Comparison of ENCODE assay signal across 28 mouse cellular contexts in the genomic region with DNA sequence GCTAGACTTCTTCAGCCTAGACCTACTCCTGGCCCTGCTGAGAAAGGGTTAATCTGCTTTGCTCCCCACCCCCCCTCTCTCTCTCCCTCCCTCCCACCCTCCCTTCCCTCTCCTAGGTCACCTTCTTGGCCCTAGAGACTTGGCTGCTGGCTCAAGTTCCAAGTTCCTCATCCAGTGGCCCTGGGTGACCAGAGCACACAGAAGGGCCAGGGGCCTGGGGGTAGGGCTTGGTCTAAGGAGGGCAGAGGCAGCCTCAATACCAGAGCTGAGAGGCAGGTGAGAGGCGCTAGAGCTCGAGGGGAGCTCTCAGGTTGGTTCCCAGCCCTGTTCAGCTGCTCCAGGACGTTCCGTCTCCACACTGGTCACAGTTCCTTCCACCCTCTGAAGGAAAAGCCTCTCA. TPM values are rescaled to one million over a fixed set of nuclear protein-coding genes. Genes with fewer than 3 reads are reported as not detected.
DNase-seq lines count a peak whose midpoint lies in the region; ATAC-seq and TF ChIP-seq lines count a peak whose summit lies in the region.
"Had no signal": no experiment of that assay in that cellular context is flagged by ENCODE, and none has a peak within 500 bp of the region (broad histone marks: within the 10 kb centered on the region; RNA-seq: fewer than 3 reads in every experiment).

No protein-coding gene starts in this region.

- H3K27me3 ChIP-seq in hindbrain, embryonic 10.5 days (ENCODE audit: insufficient read depth, poor library complexity, severe bottlenecking), result 0 out of 2 replicates have a peak, but pooled peaks cover 8% of the 10 kb centered on the region
- no peaks in the 10 kb centered on the region for H3K27me3 ChIP-seq in hindbrain, postnatal 0 days (ENCODE audit: insufficient read depth, low read length)
- peaks cover 13% of the 10 kb centered on the region for H3K27me3 ChIP-seq in liver, embryonic 11.5 days (replicated peaks; ENCODE audit: control insufficient read depth, insufficient read depth, low read length)
- H3K27me3 ChIP-seq in midbrain, embryonic 14.5 days (ENCODE audit: control insufficient read depth, insufficient read depth, low read length), result no peaks in the 10 kb centered on the region
- H3K27me3 ChIP-seq in midbrain, postnatal 0 days (ENCODE audit: insufficient read depth, low read length), result no peaks in the 10 kb centered on the region
- H3K27me3 ChIP-seq in embryonic facial prominence, embryonic 13.5 days, result peaks cover 13% of the 10 kb centered on the region
- peaks cover 36% of the 10 kb centered on the region; the same call in 1 of the 2 replicates for H3K27me3 ChIP-seq in heart, embryonic 12.5 days (replicated peaks)
- H3K27me3 ChIP-seq: forebrain, embryonic 13.5 days had no signal

- DNase-seq in hindbrain, embryonic 10.5 days (ENCODE audit: low spot score), result peak; percentile 6
- no peak for DNase-seq in hindbrain, postnatal 0 days (ENCODE audit: low spot score)
- DNase-seq in liver, embryonic 11.5 days (ENCODE audit: low spot score), result peak; percentile 30
- DNase-seq in liver, result no peak
- no peak for DNase-seq in midbrain, embryonic 14.5 days
- DNase-seq in midbrain, postnatal 0 days (ENCODE audit: low spot score), result no peak
- DNase-seq: adrenal gland, postnatal 25 days; cerebellum, adult 18-20 months; gastrocnemius, postnatal 14 days; heart, postnatal 4 days; kidney, adult 2 months; kidney, postnatal 10 days; layer of hippocampus, postnatal 36 days; left cerebral cortex, postnatal 4 days; lung, adult 2 months; right cerebral cortex, adult 18-20 months; spleen, adult 18-20 months; thymus, postnatal 25 days had no signal

- WGBS in hindbrain, embryonic 10.5 days, result 29% methylated on average over 4 of the region's 4 CpGs
- 25% methylated on average over 4 of the region's 4 CpGs for WGBS in hindbrain, postnatal 0 days
- 20% methylated on average over 4 of the region's 4 CpGs for WGBS in liver, embryonic 11.5 days
- 21% methylated on average over 4 of the region's 4 CpGs for WGBS in midbrain, embryonic 14.5 days
- WGBS in midbrain, postnatal 0 days, result 35% methylated on average over 4 of the region's 4 CpGs
- WGBS in embryonic facial prominence, embryonic 13.5 days, result 12% methylated on average over 4 of the region's 4 CpGs
- 23% methylated on average over 4 of the region's 4 CpGs for WGBS in heart, embryonic 12.5 days

- H3K4me3 ChIP-seq in hindbrain, embryonic 10.5 days, result peak overlapping the region; percentile 6; the same call in 1 of the 2 replicates
- no peak overlapping the region for H3K4me3 ChIP-seq in hindbrain, postnatal 0 days (ENCODE audit: low read length)
- H3K4me3 ChIP-seq in liver, embryonic 11.5 days (ENCODE audit: low read depth, low read length), result no peak overlapping the region
- H3K4me3 ChIP-seq in midbrain, embryonic 14.5 days (replicated peaks; ENCODE audit: low read depth, low read length), result no peak overlapping the region
- no peak overlapping the region for H3K4me3 ChIP-seq in midbrain, postnatal 0 days (ENCODE audit: low read depth, low read length)
- H3K4me3 ChIP-seq in embryonic facial prominence, embryonic 13.5 days, result no peak overlapping the region
- H3K4me3 ChIP-seq in heart, embryonic 12.5 days, result no peak overlapping the region
- H3K4me3 ChIP-seq: forebrain, embryonic 13.5 days had no signal

- no peaks in the 10 kb centered on the region for H3K9me3 ChIP-seq in hindbrain, embryonic 10.5 days
- no peaks in the 10 kb centered on the region for H3K9me3 ChIP-seq in hindbrain, postnatal 0 days (ENCODE audit: low read length)
- no peaks in the 10 kb centered on the region for H3K9me3 ChIP-seq in liver, embryonic 11.5 days (ENCODE audit: control insufficient read depth, low read length)
- H3K9me3 ChIP-seq in midbrain, embryonic 14.5 days (ENCODE audit: control insufficient read depth, low read length), result no peaks in the 10 kb centered on the region
- no peaks in the 10 kb centered on the region for H3K9me3 ChIP-seq in midbrain, postnatal 0 days (ENCODE audit: low read length)
- H3K9me3 ChIP-seq in embryonic facial prominence, embryonic 13.5 days, result no peaks in the 10 kb centered on the region
- H3K9me3 ChIP-seq in heart, embryonic 12.5 days (replicated peaks), result no peaks in the 10 kb centered on the region
- H3K9me3 ChIP-seq: forebrain, embryonic 13.5 days had no signal

- peaks cover 5% of the 10 kb centered on the region; the same call in 1 of the 2 replicates for H3K36me3 ChIP-seq in hindbrain, embryonic 10.5 days
- H3K36me3 ChIP-seq in hindbrain, postnatal 0 days (ENCODE audit: insufficient read depth, low read length), result no peaks in the 10 kb centered on the region
- H3K36me3 ChIP-seq in liver, embryonic 11.5 days (ENCODE audit: control insufficient read depth, insufficient read depth, low read length), result no peaks in the 10 kb centered on the region
- H3K36me3 ChIP-seq in midbrain, embryonic 14.5 days (ENCODE audit: control insufficient read depth, insufficient read depth, low read length), result peaks cover 41% of the 10 kb centered on the region
- peaks cover 19% of the 10 kb centered on the region for H3K36me3 ChIP-seq in midbrain, postnatal 0 days (ENCODE audit: insufficient read depth, low read length)
- H3K36me3 ChIP-seq in embryonic facial prominence, embryonic 13.5 days, result no peaks in the 10 kb centered on the region
- no peaks in the 10 kb centered on the region for H3K36me3 ChIP-seq in heart, embryonic 12.5 days

- no peak overlapping the region for H3K4me2 ChIP-seq in hindbrain, postnatal 0 days (ENCODE audit: low read depth, low read length)
- H3K4me2 ChIP-seq in liver, embryonic 11.5 days, result no peak overlapping the region
- no peak overlapping the region for H3K4me2 ChIP-seq in midbrain, embryonic 14.5 days (ENCODE audit: low read length)
- H3K4me2 ChIP-seq in midbrain, postnatal 0 days (ENCODE audit: low read depth, low read length, poor library complexity, severe bottlenecking), result no peak overlapping the region
- no peak overlapping the region for H3K4me2 ChIP-seq in embryonic facial prominence, embryonic 13.5 days
- H3K4me2 ChIP-seq in heart, embryonic 12.5 days, result no peak overlapping the region
- H3K4me2 ChIP-seq: forebrain, embryonic 13.5 days had no signal

- peak overlapping the region; percentile 65; the same call in 1 of the 2 replicates for H3K27ac ChIP-seq in hindbrain, embryonic 10.5 days
- H3K27ac ChIP-seq in hindbrain, postnatal 0 days, result no peak overlapping the region
- H3K27ac ChIP-seq in liver, embryonic 11.5 days (ENCODE audit: low read depth, low read length), result no peak overlapping the region
- no peak overlapping the region for H3K27ac ChIP-seq in midbrain, embryonic 14.5 days (replicated peaks; ENCODE audit: low read depth, low read length)
- no peak overlapping the region for H3K27ac ChIP-seq in midbrain, postnatal 0 days (ENCODE audit: low read depth, low read length)
- H3K27ac ChIP-seq in embryonic facial prominence, embryonic 13.5 days, result no peak overlapping the region
- no peak overlapping the region for H3K27ac ChIP-seq in heart, embryonic 12.5 days (ENCODE audit: poor library complexity, severe bottlenecking)
- H3K27ac ChIP-seq: forebrain, embryonic 13.5 days; liver, embryonic 14.5 days had no signal

- no peak overlapping the region for H3K9ac ChIP-seq in hindbrain, postnatal 0 days (replicated peaks; ENCODE audit: low read length)
- no peak overlapping the region for H3K9ac ChIP-seq in liver, embryonic 11.5 days (ENCODE audit: low read depth, low read length)
- peak overlapping the region; percentile 26; the same call in 1 of the 2 replicates for H3K9ac ChIP-seq in midbrain, embryonic 14.5 days (replicated peaks; ENCODE audit: low read length)
- no peak overlapping the region for H3K9ac ChIP-seq in midbrain, postnatal 0 days (replicated peaks; ENCODE audit: low read length, poor library complexity, severe bottlenecking)
- H3K9ac ChIP-seq in embryonic facial prominence, embryonic 13.5 days, result 0 out of 2 replicates have a peak overlapping the region, but pooled peaks have one; percentile 32
- H3K9ac ChIP-seq in heart, embryonic 12.5 days, result no peak overlapping the region
- H3K9ac ChIP-seq: forebrain, embryonic 13.5 days; liver, embryonic 14.5 days had no signal

- peaks cover 47% of the 10 kb centered on the region for H3K4me1 ChIP-seq in hindbrain, embryonic 10.5 days (replicated peaks)
- no peaks in the 10 kb centered on the region for H3K4me1 ChIP-seq in hindbrain, postnatal 0 days (ENCODE audit: insufficient read depth, low read length)
- peaks cover 3% of the 10 kb centered on the region; the same call in 1 of the 2 replicates for H3K4me1 ChIP-seq in liver, embryonic 11.5 days (replicated peaks; ENCODE audit: control insufficient read depth, insufficient read depth, low read length)
- peaks cover 19% of the 10 kb centered on the region for H3K4me1 ChIP-seq in midbrain, embryonic 14.5 days (ENCODE audit: control insufficient read depth, insufficient read depth, low read length)
- H3K4me1 ChIP-seq in midbrain, postnatal 0 days (ENCODE audit: insufficient read depth, low read length), result no peaks in the 10 kb centered on the region
- H3K4me1 ChIP-seq in embryonic facial prominence, embryonic 13.5 days, result peaks cover 2% of the 10 kb centered on the region; the same call in 1 of the 2 replicates
- peaks cover 16% of the 10 kb centered on the region for H3K4me1 ChIP-seq in heart, embryonic 12.5 days (replicated peaks)

- no peak for ATAC-seq in hindbrain, postnatal 0 days
- no peak for ATAC-seq in liver, embryonic 11.5 days (replicated peaks; ENCODE audit: low FRiP score)
- no peak for ATAC-seq in midbrain, embryonic 14.5 days (ENCODE audit: low FRiP score, low TSS enrichment)
- ATAC-seq in midbrain, postnatal 0 days (ENCODE audit: low FRiP score), result no peak
- ATAC-seq in embryonic facial prominence, embryonic 13.5 days (ENCODE audit: insufficient number of reproducible peaks, insufficient read depth, low FRiP score, low TSS enrichment, low read depth), result no peak
- ATAC-seq in heart, embryonic 12.5 days (ENCODE audit: insufficient number of reproducible peaks, low FRiP score), result no peak
- ATAC-seq: forebrain, embryonic 13.5 days; inflammation-experienced regulatory T-cells, adult 6 months had no signal

- TF ChIP-seq CTCF in hindbrain, postnatal 0 days (IDR thresholded peaks at IDR 0.05; ENCODE audit: low read depth), result no peak
- no peak for TF ChIP-seq CTCF in midbrain, postnatal 0 days (IDR thresholded peaks at IDR 0.05)

RNA-seq across cellular contexts. Expression of a gene that starts 11.0 kb away (rescaled TPM):
- 101 and 118 TPM in 2 replicates for polyA plus RNA-seq in hindbrain, embryonic 10.5 days (2016; fragmentation: Nextera tagmentation; extraction: Ambion mirVana)
- total RNA-seq in hindbrain, postnatal 0 days (2014; rRNA removed), result 74.0 and 89.4 TPM in 2 replicates
- 78.1 and 91.2 TPM in 2 replicates for polyA plus RNA-seq in hindbrain, postnatal 0 days (2015; fragmentation: Nextera tagmentation; extraction: Ambion mirVana)
- polyA plus RNA-seq in liver, embryonic 11.5 days (2014; fragmentation: Nextera tagmentation; extraction: Ambion mirVana), result 26.7 and 28.5 TPM in 2 replicates
- 127 and 136 TPM in 2 replicates for polyA plus RNA-seq in midbrain, embryonic 14.5 days (2014; fragmentation: Nextera tagmentation; extraction: Ambion mirVana)
- 83.0 and 93.0 TPM in 2 replicates for total RNA-seq in midbrain, postnatal 0 days (2014; rRNA removed)
- polyA plus RNA-seq in midbrain, postnatal 0 days (2015; fragmentation: Nextera tagmentation; extraction: Ambion mirVana), result 77.7 and 92.2 TPM in 2 replicates
- 55.0 and 73.1 TPM in 2 replicates for polyA plus RNA-seq in embryonic facial prominence, embryonic 13.5 days (2015; fragmentation: Nextera tagmentation; extraction: Ambion mirVana)
- polyA plus RNA-seq in heart, embryonic 12.5 days (2016; fragmentation: Nextera tagmentation; extraction: Ambion mirVana), result 25.5 and 29.3 TPM in 2 replicates

RNA-seq across cellular contexts. Expression of a gene that starts 14.4 kb away (rescaled TPM):
- not detected in 2 replicates for polyA plus RNA-seq in hindbrain, embryonic 10.5 days (2016; fragmentation: Nextera tagmentation; extraction: Ambion mirVana)
- not detected in 2 replicates for total RNA-seq in hindbrain, postnatal 0 days (2014; rRNA removed)
- polyA plus RNA-seq in hindbrain, postnatal 0 days (2015; fragmentation: Nextera tagmentation; extraction: Ambion mirVana), result not detected in 2 replicates
- not detected in 2 replicates for polyA plus RNA-seq in liver, embryonic 11.5 days (2014; fragmentation: Nextera tagmentation; extraction: Ambion mirVana)
- polyA plus RNA-seq in midbrain, embryonic 14.5 days (2014; fragmentation: Nextera tagmentation; extraction: Ambion mirVana), result not detected in 2 replicates
- total RNA-seq in midbrain, postnatal 0 days (2014; rRNA removed), result not detected in 2 replicates
- polyA plus RNA-seq in midbrain, postnatal 0 days (2015; fragmentation: Nextera tagmentation; extraction: Ambion mirVana), result not detected in 2 replicates
- polyA plus RNA-seq in embryonic facial prominence, embryonic 13.5 days (2015; fragmentation: Nextera tagmentation; extraction: Ambion mirVana), result not detected in 2 replicates
- not detected in 2 replicates for polyA plus RNA-seq in heart, embryonic 12.5 days (2016; fragmentation: Nextera tagmentation; extraction: Ambion mirVana)
- total RNA-seq: granulocyte monocyte progenitor cell, adult 5-6 weeks; left cerebral cortex, postnatal 4 days; megakaryocyte progenitor cell, adult 5-6 weeks had no signal
- polyA plus RNA-seq: forebrain, embryonic 13.5 days; heart, embryonic 16.5 days; inflammation-experienced regulatory T-cells, adult 6 months; large intestine, adult 2 months; liver, embryonic 14.5 days; lung, adult 2 months; stomach, embryonic 16.5 days had no signal

RNA-seq across cellular contexts. Expression of a gene that starts 20.8 kb away (rescaled TPM):
- polyA plus RNA-seq in hindbrain, embryonic 10.5 days (2016; fragmentation: Nextera tagmentation; extraction: Ambion mirVana), result 12.6 and 29.0 TPM in 2 replicates
- 127 and 143 TPM in 2 replicates for total RNA-seq in hindbrain, postnatal 0 days (2014; rRNA removed)
- 32.0 and 37.1 TPM in 2 replicates for polyA plus RNA-seq in hindbrain, postnatal 0 days (2015; fragmentation: Nextera tagmentation; extraction: Ambion mirVana)
- polyA plus RNA-seq in liver, embryonic 11.5 days (2014; fragmentation: Nextera tagmentation; extraction: Ambion mirVana), result 2.3 TPM in 2 replicates
- polyA plus RNA-seq in midbrain, embryonic 14.5 days (2014; fragmentation: Nextera tagmentation; extraction: Ambion mirVana), result 51.9 and 53.5 TPM in 2 replicates
- total RNA-seq in midbrain, postnatal 0 days (2014; rRNA removed), result 138 and 150 TPM in 2 replicates
- polyA plus RNA-seq in midbrain, postnatal 0 days (2015; fragmentation: Nextera tagmentation; extraction: Ambion mirVana), result 37.3 and 42.1 TPM in 2 replicates
- 3.3 and 4.2 TPM in 2 replicates for polyA plus RNA-seq in embryonic facial prominence, embryonic 13.5 days (2015; fragmentation: Nextera tagmentation; extraction: Ambion mirVana)
- 2.6 and 3.2 TPM in 2 replicates for polyA plus RNA-seq in heart, embryonic 12.5 days (2016; fragmentation: Nextera tagmentation; extraction: Ambion mirVana)
- total RNA-seq: granulocyte monocyte progenitor cell, adult 5-6 weeks; megakaryocyte progenitor cell, adult 5-6 weeks had no signal

RNA-seq across cellular contexts. Expression of a gene that starts 26.4 kb away (rescaled TPM):
- polyA plus RNA-seq in hindbrain, embryonic 10.5 days (2016; fragmentation: Nextera tagmentation; extraction: Ambion mirVana), result 0.54 and 0.78 TPM in 2 replicates
- total RNA-seq in hindbrain, postnatal 0 days (2014; rRNA removed), result 2.8 and 3.7 TPM in 2 replicates
- 2.5 TPM in 2 replicates for polyA plus RNA-seq in hindbrain, postnatal 0 days (2015; fragmentation: Nextera tagmentation; extraction: Ambion mirVana)
- polyA plus RNA-seq in liver, embryonic 11.5 days (2014; fragmentation: Nextera tagmentation; extraction: Ambion mirVana), result 3.4 and 4.3 TPM in 2 replicates
- polyA plus RNA-seq in midbrain, embryonic 14.5 days (2014; fragmentation: Nextera tagmentation; extraction: Ambion mirVana), result 0.92 and 1.7 TPM in 2 replicates
- total RNA-seq in midbrain, postnatal 0 days (2014; rRNA removed), result 2.8 and 3.3 TPM in 2 replicates
- polyA plus RNA-seq in midbrain, postnatal 0 days (2015; fragmentation: Nextera tagmentation; extraction: Ambion mirVana), result 1.1 and 1.2 TPM in 2 replicates
- polyA plus RNA-seq in embryonic facial prominence, embryonic 13.5 days (2015; fragmentation: Nextera tagmentation; extraction: Ambion mirVana), result 0.37 and 1.0 TPM in 2 replicates
- polyA plus RNA-seq in heart, embryonic 12.5 days (2016; fragmentation: Nextera tagmentation; extraction: Ambion mirVana), result 0.77 and 1.1 TPM in 2 replicates

RNA-seq across cellular contexts. Expression of a gene that starts 34.5 kb away (rescaled TPM):
- polyA plus RNA-seq in hindbrain, embryonic 10.5 days (2016; fragmentation: Nextera tagmentation; extraction: Ambion mirVana), result 152 and 174 TPM in 2 replicates
- total RNA-seq in hindbrain, postnatal 0 days (2014; rRNA removed), result 61.2 and 101 TPM in 2 replicates
- polyA plus RNA-seq in hindbrain, postnatal 0 days (2015; fragmentation: Nextera tagmentation; extraction: Ambion mirVana), result 201 and 202 TPM in 2 replicates
- 134 and 153 TPM in 2 replicates for polyA plus RNA-seq in liver, embryonic 11.5 days (2014; fragmentation: Nextera tagmentation; extraction: Ambion mirVana)
- polyA plus RNA-seq in midbrain, embryonic 14.5 days (2014; fragmentation: Nextera tagmentation; extraction: Ambion mirVana), result 168 and 206 TPM in 2 replicates
- total RNA-seq in midbrain, postnatal 0 days (2014; rRNA removed), result 60.9 and 67.2 TPM in 2 replicates
- 165 and 180 TPM in 2 replicates for polyA plus RNA-seq in midbrain, postnatal 0 days (2015; fragmentation: Nextera tagmentation; extraction: Ambion mirVana)
- polyA plus RNA-seq in embryonic facial prominence, embryonic 13.5 days (2015; fragmentation: Nextera tagmentation; extraction: Ambion mirVana), result 144 and 179 TPM in 2 replicates
- polyA plus RNA-seq in heart, embryonic 12.5 days (2016; fragmentation: Nextera tagmentation; extraction: Ambion mirVana), result 168 and 170 TPM in 2 replicates

Comparison
In these comparisons a context has a peak if more than half of its experiments do, and no peak if none do; other contexts are left out.
1. DNase-seq: peak in hindbrain, embryonic 10.5 days (single experiment) and liver, embryonic 11.5 days (single experiment); none in hindbrain, postnatal 0 days (single experiment), liver (single experiment), midbrain, embryonic 14.5 days (single experiment) and midbrain, postnatal 0 days (single experiment).
2. H3K9ac ChIP-seq: peak in midbrain, embryonic 14.5 days (single experiment) and embryonic facial prominence, embryonic 13.5 days (single experiment); none in hindbrain, postnatal 0 days (single experiment), liver, embryonic 11.5 days (single experiment), midbrain, postnatal 0 days (single experiment) and heart, embryonic 12.5 days (single experiment).